Mouse (Mus musculus): Measurements from ENCODE around the gene Gm28308.

DNA sequence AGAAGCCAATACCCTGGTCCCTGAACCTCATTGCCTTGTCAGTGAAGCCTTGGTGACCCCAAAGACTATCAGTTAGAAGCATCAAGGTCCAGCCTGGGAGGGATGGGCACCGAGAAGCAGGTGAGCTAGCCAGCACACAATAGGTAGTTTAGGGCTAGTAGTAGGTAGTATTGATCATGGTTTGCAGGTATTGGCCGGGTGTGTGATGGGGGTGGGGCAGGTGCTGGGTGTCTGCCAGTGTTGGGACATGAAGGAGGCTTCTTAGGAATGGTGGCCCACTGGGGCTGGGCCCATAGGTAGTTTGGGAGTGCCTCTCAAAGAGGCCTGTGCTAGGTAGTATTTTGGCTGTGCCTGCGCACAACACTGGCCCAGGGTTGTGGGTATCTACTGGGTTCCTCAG is 1.9 kb upstream of the Gm28308 start:
- TF ChIP-seq POLR2A (IDR thresholded peaks at IDR 0.05; ENCODE audit: control insufficient read depth in 1 of 2, insufficient read depth in 1 of 2, low read depth in 1 of 2, low read length in 2 of 2, poor library complexity in 1 of 2) = no peak
- TF ChIP-seq CTCF (IDR thresholded peaks at IDR 0.05 in 2 of 3, conservative IDR thresholded peaks at IDR 0.05 in 1 of 3; ENCODE audit: control insufficient read depth in 1 of 3, insufficient read depth in 1 of 3, low read depth in 2 of 3, low read length in 3 of 3, poor library complexity in 1 of 3, severe bottlenecking in 1 of 3) = no peak
- no peak for TF ChIP-seq HCFC1 (IDR thresholded peaks at IDR 0.05; ENCODE audit: low read depth, low read length)
- TF ChIP-seq TBP (IDR thresholded peaks at IDR 0.05; ENCODE audit: low read depth, low read length) = no peak
